Mouse (Mus musculus): ENCODE results near the gene Phf20. TPM values are rescaled to one million over a fixed set of nuclear protein-coding genes. Genes with fewer than 3 reads are reported as not detected.
A peak's percentile ranks its signal among the peaks of the same experiment; 100 is the strongest.

Phf20 gene
- polyA plus RNA-seq, 1 experiment: 56.9 TPM

- TF ChIP-seq GATA1 (IDR thresholded peaks at IDR 0.05; ENCODE audit: borderline replicate concordance, low read length): no peak
- no peak for TF ChIP-seq FLI1 (IDR thresholded peaks at IDR 0.05; ENCODE audit: low read length)
- no peak overlapping the region for H3K4me3 ChIP-seq (replicated peaks)
- H3K4me1 ChIP-seq: peaks cover 51% of the 10 kb centered on the region
- H3K36me3 ChIP-seq (replicated peaks; ENCODE audit: low read length): peaks cover 16% of the 10 kb centered on the region
- H3K9me3 ChIP-seq: peaks cover 7% of the 10 kb centered on the region
- peaks cover 1% of the 10 kb centered on the region for H3K27me3 ChIP-seq (replicated peaks)
These were observed 125.3 kb downstream of the Phf20 start for GRCm38 (mm10) chr2:156321538-156321937.

DNA sequence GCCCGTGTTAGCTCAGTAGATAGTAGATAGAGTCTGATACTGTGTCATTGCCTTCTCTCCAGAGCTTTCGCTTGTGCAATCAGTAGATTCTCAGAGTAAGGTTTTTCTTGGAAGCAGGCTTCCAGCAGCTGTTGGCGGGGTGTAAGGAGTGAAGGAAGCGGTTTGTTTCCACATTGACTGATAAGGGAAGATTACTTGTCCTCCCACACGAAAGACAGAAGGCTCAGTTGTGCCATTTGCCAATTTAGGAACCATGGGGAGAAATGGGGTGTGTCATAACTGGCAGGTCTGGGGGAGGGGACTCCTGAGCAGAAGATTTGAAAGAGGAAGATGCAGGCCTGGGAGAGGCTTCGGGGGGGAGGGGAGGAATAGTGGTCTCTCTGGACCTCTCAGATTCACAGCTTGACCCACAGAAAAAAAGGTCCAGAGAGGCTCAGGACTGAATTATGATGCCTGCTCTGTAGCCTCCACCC is 127.9 kb downstream of the Phf20 start:
- peak overlapping the region; percentile 83 for H3K4me3 ChIP-seq (replicated peaks)
- H3K4me1 ChIP-seq: peaks cover 40% of the 10 kb centered on the region
- H3K36me3 ChIP-seq (replicated peaks; ENCODE audit: low read length): peaks cover 27% of the 10 kb centered on the region
- peaks cover 9% of the 10 kb centered on the region for H3K27me3 ChIP-seq (replicated peaks)
- H3K9me3 ChIP-seq: peaks cover 18% of the 10 kb centered on the region
- TF ChIP-seq FLI1 (IDR thresholded peaks at IDR 0.05; ENCODE audit: low read length) (no peak), GATA1 (IDR thresholded peaks at IDR 0.05; ENCODE audit: borderline replicate concordance, low read length) (no peak)

- TF ChIP-seq FLI1 (IDR thresholded peaks at IDR 0.05; ENCODE audit: low read length): no peak
- no peak for TF ChIP-seq GATA1 (IDR thresholded peaks at IDR 0.05; ENCODE audit: borderline replicate concordance, low read length)
- peak overlapping the region; percentile 83 for H3K4me3 ChIP-seq (replicated peaks)
- peaks cover 7% of the 10 kb centered on the region for H3K27me3 ChIP-seq (replicated peaks)
- H3K36me3 ChIP-seq (replicated peaks; ENCODE audit: low read length): peaks cover 27% of the 10 kb centered on the region
- peaks cover 24% of the 10 kb centered on the region for H3K9me3 ChIP-seq
- H3K4me1 ChIP-seq: peaks cover 40% of the 10 kb centered on the region
These were observed 128.4 kb downstream of the Phf20 start for GRCm38 (mm10) chr2:156324681-156325080.

DNA sequence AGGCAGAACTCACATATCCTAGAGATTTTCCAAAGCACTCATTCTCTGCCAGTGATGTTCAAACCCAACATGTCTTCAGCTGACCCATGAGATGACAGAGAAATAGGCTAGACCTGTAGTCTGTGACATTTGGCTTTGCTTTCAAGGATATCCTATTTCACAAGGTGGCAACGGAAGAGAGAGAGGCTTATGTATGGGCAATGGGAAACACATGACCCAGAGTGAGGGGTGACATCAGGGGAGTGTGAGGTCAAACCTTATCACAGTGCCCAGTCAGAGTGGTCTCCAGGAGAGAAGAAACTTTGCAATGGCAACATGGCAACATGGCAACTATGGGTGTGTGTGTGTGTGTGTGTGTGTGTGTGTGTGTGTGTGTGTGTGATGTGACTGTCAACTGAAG is 134.4 kb downstream of the Phf20 start:
- no peak for TF ChIP-seq GATA1 (IDR thresholded peaks at IDR 0.05; ENCODE audit: borderline replicate concordance, low read length)
- TF ChIP-seq FLI1 (IDR thresholded peaks at IDR 0.05; ENCODE audit: low read length): no peak

GRCm38 (mm10) chr2:156331446-156331965 is 135.2 kb downstream of the Phf20 start:
- TF ChIP-seq GATA1 (IDR thresholded peaks at IDR 0.05; ENCODE audit: borderline replicate concordance, low read length): no peak
- no peak for TF ChIP-seq FLI1 (IDR thresholded peaks at IDR 0.05; ENCODE audit: low read length)
- no peak overlapping the region for H3K4me3 ChIP-seq (replicated peaks)
- peaks cover 33% of the 10 kb centered on the region for H3K27me3 ChIP-seq (replicated peaks)
- peaks cover 15% of the 10 kb centered on the region for H3K36me3 ChIP-seq (replicated peaks; ENCODE audit: low read length)
- H3K4me1 ChIP-seq: no peaks in the 10 kb centered on the region; the same call in 1 of the 2 replicates
- H3K9me3 ChIP-seq: peaks cover 16% of the 10 kb centered on the region

More for the DNA sequence above, 134.4 kb downstream of the Phf20 start:
- Histone ChIP-seq H3K27me3 (replicated peaks) (peaks cover 31% of the 10 kb centered on the region), H3K9me3 (peaks cover 16% of the 10 kb centered on the region), H3K4me1 (no peaks in the 10 kb centered on the region; the same call in 1 of the 2 replicates), H3K36me3 (replicated peaks; ENCODE audit: low read length) (peaks cover 15% of the 10 kb centered on the region), H3K4me3 (replicated peaks) (no peak overlapping the region)

DNA sequence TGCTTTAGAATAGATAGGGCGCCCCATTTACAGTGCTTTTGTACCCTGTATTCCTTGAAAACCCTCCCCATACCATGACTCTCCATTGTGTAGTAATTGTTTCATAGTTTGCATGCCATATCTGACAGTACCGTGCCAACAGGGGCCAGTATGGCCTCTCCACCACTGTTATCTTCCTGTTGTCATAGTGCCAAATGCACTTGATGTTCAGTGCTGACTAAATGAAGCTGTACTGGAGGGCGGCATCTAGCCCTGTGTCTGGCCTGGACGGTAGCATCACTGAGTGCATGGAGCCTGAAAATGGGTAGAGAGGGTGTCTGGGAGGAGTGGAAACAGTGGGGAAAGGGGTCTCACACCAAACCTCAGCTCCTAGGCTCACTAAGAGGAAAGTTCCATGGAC is 143.8 kb downstream of the Phf20 start:
- Histone ChIP-seq H3K4me3 (replicated peaks) (no peak overlapping the region), H3K27me3 (replicated peaks) (peaks cover 43% of the 10 kb centered on the region), H3K36me3 (replicated peaks; ENCODE audit: low read length) (peaks cover 12% of the 10 kb centered on the region), H3K4me1 (peaks cover 10% of the 10 kb centered on the region), H3K9me3 (no peaks in the 10 kb centered on the region)
- no peak for TF ChIP-seq FLI1 (IDR thresholded peaks at IDR 0.05; ENCODE audit: low read length)
- no peak for TF ChIP-seq GATA1 (IDR thresholded peaks at IDR 0.05; ENCODE audit: borderline replicate concordance, low read length)

DNA sequence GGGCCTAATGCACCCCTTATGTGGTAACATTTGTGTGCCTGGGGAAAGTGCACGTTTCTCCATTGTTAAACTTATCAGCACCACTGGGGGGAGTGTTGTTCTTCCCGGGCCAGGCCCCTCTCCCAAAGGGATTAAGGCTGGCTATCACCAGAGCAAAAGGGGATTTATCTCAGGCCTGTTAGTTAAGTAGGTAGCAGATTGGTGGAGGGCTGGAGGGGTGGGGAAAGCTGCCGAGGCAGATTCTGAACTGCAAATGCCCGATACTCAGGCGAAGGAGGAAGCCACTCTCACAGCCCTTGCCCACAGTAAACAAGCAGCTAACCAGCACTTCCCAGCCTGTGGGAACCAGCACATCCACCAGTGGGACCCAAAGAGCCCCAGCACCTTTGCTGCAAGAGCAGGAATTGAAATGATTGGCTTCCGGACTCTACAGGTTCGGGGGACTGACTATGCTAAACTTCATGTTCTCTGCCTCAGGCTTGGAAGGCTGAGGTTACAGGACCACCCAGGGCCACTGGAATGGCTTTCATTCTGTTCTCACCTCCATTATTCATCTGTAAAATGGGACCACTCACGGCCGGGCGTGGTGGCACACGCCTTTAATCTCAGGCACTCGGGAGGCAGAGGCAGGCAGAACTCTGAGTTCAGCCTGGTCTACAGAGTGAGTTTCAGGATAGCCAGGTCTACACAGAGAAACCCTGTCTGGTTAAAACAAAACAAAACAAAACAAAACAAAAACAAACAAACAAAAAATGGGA is 148.7 kb downstream of the Phf20 start:
- no peaks in the 10 kb centered on the region for H3K36me3 ChIP-seq (replicated peaks; ENCODE audit: low read length)
- TF ChIP-seq GATA1 (IDR thresholded peaks at IDR 0.05; ENCODE audit: borderline replicate concordance, low read length): no peak
- TF ChIP-seq FLI1 (IDR thresholded peaks at IDR 0.05; ENCODE audit: low read length): no peak

DNA sequence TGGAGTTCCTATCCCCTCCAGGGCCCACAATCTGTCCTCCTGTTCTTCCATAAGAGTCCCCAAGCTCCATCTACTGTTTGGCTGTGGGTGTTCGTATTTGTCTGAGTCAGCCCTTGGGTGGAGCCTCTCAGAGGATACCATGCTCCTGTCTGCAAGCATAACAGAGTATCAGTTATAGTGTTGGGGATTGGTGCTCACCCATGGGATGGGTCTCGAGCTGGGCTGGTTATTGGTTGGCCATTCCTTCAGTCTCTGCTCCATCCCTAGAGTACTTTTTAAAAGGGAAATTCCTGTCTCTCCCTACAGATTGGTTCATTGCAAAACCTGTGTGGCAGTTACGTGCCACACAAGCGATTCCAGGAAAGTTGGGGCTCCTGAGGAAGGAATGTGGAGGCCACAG is 152.5 kb downstream of the Phf20 start:
- peaks cover 4% of the 10 kb centered on the region; the same call in 1 of the 2 replicates for H3K9me3 ChIP-seq
- no peak overlapping the region for H3K4me3 ChIP-seq (replicated peaks)
- TF ChIP-seq FLI1 (IDR thresholded peaks at IDR 0.05; ENCODE audit: low read length) (no peak), GATA1 (IDR thresholded peaks at IDR 0.05; ENCODE audit: borderline replicate concordance, low read length) (no peak)
- H3K4me1 ChIP-seq: peaks cover 21% of the 10 kb centered on the region
- peaks cover 3% of the 10 kb centered on the region for H3K27me3 ChIP-seq (replicated peaks)
- H3K36me3 ChIP-seq (replicated peaks; ENCODE audit: low read length): no peaks in the 10 kb centered on the region

More for the DNA sequence above, 148.7 kb downstream of the Phf20 start:
- H3K9me3 ChIP-seq: no peaks in the 10 kb centered on the region
- H3K4me3 ChIP-seq (replicated peaks): peak overlapping the region; percentile 67
- peaks cover 11% of the 10 kb centered on the region for H3K4me1 ChIP-seq
- peaks cover 26% of the 10 kb centered on the region for H3K27me3 ChIP-seq (replicated peaks)

- peaks cover 3% of the 10 kb centered on the region for H3K27me3 ChIP-seq (replicated peaks)
- peaks cover 26% of the 10 kb centered on the region for H3K4me1 ChIP-seq
- peaks cover 4% of the 10 kb centered on the region; the same call in 1 of the 2 replicates for H3K9me3 ChIP-seq
- H3K36me3 ChIP-seq (replicated peaks; ENCODE audit: low read length): no peaks in the 10 kb centered on the region
- no peak overlapping the region for H3K4me3 ChIP-seq (replicated peaks)
- no peak for TF ChIP-seq GATA1 (IDR thresholded peaks at IDR 0.05; ENCODE audit: borderline replicate concordance, low read length)
- no peak for TF ChIP-seq FLI1 (IDR thresholded peaks at IDR 0.05; ENCODE audit: low read length)
These were observed 153.1 kb downstream of the Phf20 start for GRCm38 (mm10) chr2:156349286-156349848.

DNA sequence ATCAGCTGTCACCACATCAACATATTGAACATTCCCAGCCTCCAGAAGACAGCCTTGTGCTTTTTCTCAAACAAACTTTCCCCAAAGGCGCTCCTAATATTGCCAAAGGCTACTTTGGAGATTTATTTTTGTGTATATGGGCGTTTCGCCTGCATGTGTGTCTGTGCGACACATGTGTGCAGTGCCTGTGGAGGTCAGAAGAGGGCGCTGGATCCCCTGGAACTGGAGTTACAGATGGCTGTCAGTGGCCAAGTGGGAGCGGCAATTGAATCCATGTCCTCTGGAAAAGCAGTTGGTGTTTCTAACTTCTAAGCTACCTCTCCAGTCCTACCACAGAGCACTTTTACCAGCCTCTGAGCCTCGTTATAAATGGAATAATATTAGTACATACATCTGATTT is 155.0 kb downstream of the Phf20 start:
- TF ChIP-seq GATA1 (IDR thresholded peaks at IDR 0.05; ENCODE audit: borderline replicate concordance, low read length) (no peak), FLI1 (IDR thresholded peaks at IDR 0.05; ENCODE audit: low read length) (no peak)

More for the DNA sequence above, 155.0 kb downstream of the Phf20 start:
- Histone ChIP-seq H3K36me3 (replicated peaks; ENCODE audit: low read length) (no peaks in the 10 kb centered on the region), H3K9me3 (peaks cover 4% of the 10 kb centered on the region; the same call in 1 of the 2 replicates), H3K27me3 (replicated peaks) (peaks cover 3% of the 10 kb centered on the region), H3K4me3 (replicated peaks) (no peak overlapping the region), H3K4me1 (peaks cover 18% of the 10 kb centered on the region)
